Comparison of ENCODE assay signal across 17 mouse cellular contexts in genomic region chr12:26617969-26618368, GRCm38 (mm10).
DNase-seq lines count a peak whose midpoint lies in the region; ATAC-seq and TF ChIP-seq lines count a peak whose summit lies in the region.
"Had no signal": no experiment of that assay in that cellular context is flagged by ENCODE, and none has a peak within 500 bp of the region (broad histone marks: within the 10 kb centered on the region; RNA-seq: fewer than 3 reads in every experiment).

No protein-coding gene starts in this region.

- H3K27ac ChIP-seq in embryonic facial prominence, embryonic 11.5 days (replicated peaks; ENCODE audit: low read depth, low read length): 0 out of 2 replicates have a peak overlapping the region, but pooled peaks have one; percentile 14
- H3K27ac ChIP-seq in embryonic facial prominence, embryonic 13.5 days: peak overlapping the region; percentile 89
- peak overlapping the region; percentile 36; the same call in 1 of the 2 replicates for H3K27ac ChIP-seq in limb, embryonic 11.5 days (replicated peaks; ENCODE audit: low read depth, low read length)
- H3K27ac ChIP-seq: forebrain, embryonic 12.5 days; hindbrain, embryonic 10.5 days; hindbrain, embryonic 14.5 days had no signal

- ATAC-seq in embryonic facial prominence, embryonic 11.5 days (replicated peaks; ENCODE audit: insufficient number of reproducible peaks, low FRiP score, low TSS enrichment, low read depth): no peak
- ATAC-seq in embryonic facial prominence, embryonic 13.5 days (ENCODE audit: insufficient number of reproducible peaks, insufficient read depth, low FRiP score, low TSS enrichment, low read depth): 0 out of 2 replicates have a peak, but pooled peaks have one; percentile 48
- ATAC-seq in limb, embryonic 11.5 days (ENCODE audit: insufficient number of reproducible peaks, low FRiP score, low TSS enrichment, low read depth): no peak
- ATAC-seq: forebrain, postnatal 0 days had no signal

- TF ChIP-seq CTCF in lung, adult 2 months (IDR thresholded peaks at IDR 0.05; ENCODE audit: insufficient read depth, low read length): no peak

- no peak overlapping the region for H3K4me3 ChIP-seq in embryonic facial prominence, embryonic 11.5 days (ENCODE audit: low read depth, low read length)
- no peak overlapping the region for H3K4me3 ChIP-seq in embryonic facial prominence, embryonic 13.5 days
- H3K4me3 ChIP-seq in limb, embryonic 11.5 days (ENCODE audit: low read depth, low read length): no peak overlapping the region
- H3K4me3 ChIP-seq in lung, adult 2 months (replicated peaks; ENCODE audit: extremely low read depth, low read depth, low read length): no peak overlapping the region
- H3K4me3 ChIP-seq: forebrain, embryonic 12.5 days; heart, embryonic 12.5 days; hindbrain, embryonic 10.5 days had no signal

- 56% methylated on average over 3 of the region's 3 CpGs for WGBS in embryonic facial prominence, embryonic 11.5 days
- 24% methylated on average over 3 of the region's 3 CpGs for WGBS in embryonic facial prominence, embryonic 13.5 days
- 51% methylated on average over 3 of the region's 3 CpGs for WGBS in limb, embryonic 11.5 days
- 88% methylated on average over 3 of the region's 3 CpGs for WGBS in lung, adult 2 months

- peak; percentile 64 for DNase-seq in embryonic facial prominence, embryonic 11.5 days (ENCODE audit: low spot score)
- no peak for DNase-seq in limb, embryonic 11.5 days (ENCODE audit: low spot score)
- no peak for DNase-seq in thymus, postnatal 14 days
- no peak for DNase-seq in ovary, postnatal 14 days (ENCODE audit: low spot score)
- DNase-seq in lung, adult 2 months: no peak
- DNase-seq: adrenal gland, adult 2 months; adrenal gland, postnatal 25 days; cerebellum, adult 18-20 months; cerebellum, adult 9-11 months; cerebellum, postnatal 36 days; forebrain, postnatal 0 days; gastrocnemius, postnatal 14 days had no signal

- no peak for TF ChIP-seq POLR2A in lung, adult 2 months (IDR thresholded peaks at IDR 0.05; ENCODE audit: borderline replicate concordance, extremely low read depth, low read depth, low read length)

- no peaks in the 10 kb centered on the region for H3K27me3 ChIP-seq in embryonic facial prominence, embryonic 11.5 days (ENCODE audit: control insufficient read depth, insufficient read depth, low read length)
- no peaks in the 10 kb centered on the region for H3K27me3 ChIP-seq in embryonic facial prominence, embryonic 13.5 days
- no peaks in the 10 kb centered on the region for H3K27me3 ChIP-seq in limb, embryonic 11.5 days (ENCODE audit: control insufficient read depth, insufficient read depth, low read length)
- H3K27me3 ChIP-seq: forebrain, embryonic 12.5 days; heart, embryonic 12.5 days had no signal

- H3K4me1 ChIP-seq in embryonic facial prominence, embryonic 11.5 days (ENCODE audit: control insufficient read depth, insufficient read depth, low read length): no peaks in the 10 kb centered on the region
- H3K4me1 ChIP-seq in embryonic facial prominence, embryonic 13.5 days: peaks cover 50% of the 10 kb centered on the region
- peaks cover 21% of the 10 kb centered on the region; the same call in 1 of the 2 replicates for H3K4me1 ChIP-seq in limb, embryonic 11.5 days (ENCODE audit: control insufficient read depth, insufficient read depth, low read length)
- H3K4me1 ChIP-seq in lung, adult 2 months (ENCODE audit: control insufficient read depth, insufficient read depth, low read length): no peaks in the 10 kb centered on the region

- no peak overlapping the region for H3K4me2 ChIP-seq in embryonic facial prominence, embryonic 11.5 days (ENCODE audit: low read depth, low read length)
- 0 out of 2 replicates have a peak overlapping the region, but pooled peaks have one; percentile 7 for H3K4me2 ChIP-seq in embryonic facial prominence, embryonic 13.5 days
- no peak overlapping the region for H3K4me2 ChIP-seq in limb, embryonic 11.5 days (ENCODE audit: low read depth, severe bottlenecking)
- H3K4me2 ChIP-seq: forebrain, embryonic 12.5 days; heart, embryonic 12.5 days; hindbrain, embryonic 14.5 days had no signal

- no peak overlapping the region for H3K9ac ChIP-seq in embryonic facial prominence, embryonic 11.5 days (replicated peaks; ENCODE audit: low read length)
- no peak overlapping the region for H3K9ac ChIP-seq in embryonic facial prominence, embryonic 13.5 days
- no peak overlapping the region; the same call in 1 of the 2 replicates for H3K9ac ChIP-seq in limb, embryonic 11.5 days (ENCODE audit: low read length)
- H3K9ac ChIP-seq: forebrain, embryonic 12.5 days; forebrain, postnatal 0 days; heart, embryonic 12.5 days; hindbrain, embryonic 14.5 days had no signal

- H3K9me3 ChIP-seq in embryonic facial prominence, embryonic 11.5 days (replicated peaks; ENCODE audit: control insufficient read depth, low read length): no peaks in the 10 kb centered on the region
- H3K9me3 ChIP-seq in embryonic facial prominence, embryonic 13.5 days: no peaks in the 10 kb centered on the region
- no peaks in the 10 kb centered on the region for H3K9me3 ChIP-seq in limb, embryonic 11.5 days (ENCODE audit: control insufficient read depth, low read length)
- H3K9me3 ChIP-seq: forebrain, embryonic 12.5 days; heart, embryonic 12.5 days; hindbrain, embryonic 10.5 days had no signal

- no peaks in the 10 kb centered on the region for H3K36me3 ChIP-seq in embryonic facial prominence, embryonic 11.5 days (replicated peaks; ENCODE audit: control insufficient read depth, insufficient read depth, low read depth, low read length)
- no peaks in the 10 kb centered on the region for H3K36me3 ChIP-seq in embryonic facial prominence, embryonic 13.5 days
- no peaks in the 10 kb centered on the region for H3K36me3 ChIP-seq in limb, embryonic 11.5 days (ENCODE audit: control insufficient read depth, insufficient read depth, low read length)
- H3K36me3 ChIP-seq: forebrain, embryonic 12.5 days; heart, embryonic 12.5 days; hindbrain, embryonic 10.5 days had no signal

Comparison
In these comparisons a context has a peak if more than half of its experiments do, and no peak if none do; other contexts are left out.
1. H3K27ac ChIP-seq: peak in every context shown above with its lines; median percentile 89 in embryonic facial prominence, embryonic 13.5 days; 36 in limb, embryonic 11.5 days; 14 in embryonic facial prominence, embryonic 11.5 days.